ENCODE assay signal across 8 mouse cellular contexts in genomic region chr10:80147719-80148601, GRCm38 (mm10). TPM values are rescaled to one million over a fixed set of nuclear protein-coding genes. Genes with fewer than 3 reads are reported as not detected.
DNase-seq lines count a peak whose midpoint lies in the region; ATAC-seq and TF ChIP-seq lines count a peak whose summit lies in the region.

Midn (plus strand) TSS chr10:80148272.

- ATAC-seq in frontal cortex, adult (ENCODE audit: low TSS enrichment) = peak; percentile 4; the same call in 1 of the 2 replicates
- ATAC-seq in intestine, embryonic 15.5 days = peak; percentile 45

- peak within 1 kb of the TSS; percentile 90 for H3K4me3 ChIP-seq in intestine, embryonic 15.5 days (replicated peaks)
- H3K4me3 ChIP-seq in spleen, adult 2 months (ENCODE audit: extremely low read depth, insufficient read depth, insufficient read length) = peak within 1 kb of the TSS; percentile 82

- peak within 1 kb of the TSS; percentile 96 for H3K27ac ChIP-seq in intestine, embryonic 15.5 days
- H3K27ac ChIP-seq in spleen, adult 2 months (ENCODE audit: insufficient read depth, low read length) = peak within 1 kb of the TSS; percentile 94

- peak within 1 kb of the TSS; percentile 80 for H3K4me2 ChIP-seq in intestine, embryonic 15.5 days (replicated peaks)

- peak within 1 kb of the TSS; percentile 77 for H3K9ac ChIP-seq in intestine, embryonic 15.5 days

- H3K4me1 ChIP-seq in intestine, embryonic 15.5 days (replicated peaks) = peaks cover 56% of the 10 kb centered on the region
- H3K4me1 ChIP-seq in spleen, adult 2 months (ENCODE audit: control insufficient read depth, insufficient read depth, insufficient read length) = peaks cover 17% of the 10 kb centered on the region

- peaks cover 25% of the 10 kb centered on the region for H3K36me3 ChIP-seq in intestine, embryonic 15.5 days
- H3K36me3 ChIP-seq in spleen, adult 2 months (ENCODE audit: control insufficient read depth, insufficient read depth, low read length) = peaks cover 24% of the 10 kb centered on the region

- TF ChIP-seq POLR2A in spleen, adult 2 months (IDR thresholded peaks at IDR 0.05; ENCODE audit: low read depth, low read length) = peak; percentile 56; the same call in 1 of the 2 replicates

- intact Hi-C loops in left cerebral cortex, postnatal 4 days (cut with DNase I) = loop anchor here (2.0 kb wide), 1 partner anchor 17 kb away; the partner anchor contains the start of gene Cirbp

- H3K27me3 ChIP-seq in intestine, embryonic 15.5 days (replicated peaks) = no peaks in the 10 kb centered on the region
- no peaks in the 10 kb centered on the region for H3K27me3 ChIP-seq in spleen, adult 2 months (ENCODE audit: control insufficient read depth, insufficient read depth, low read length)

- no peaks in the 10 kb centered on the region for H3K9me3 ChIP-seq in intestine, embryonic 15.5 days

- no peak for DNase-seq in frontal cortex, postnatal 25 days (ENCODE audit: low spot score in 2 of 2)
- peak; percentile 79 for DNase-seq in embryo, embryonic 10 days (ENCODE audit: low spot score)
- no peak for DNase-seq in gonadal fat pad, adult 2 months (ENCODE audit: low read depth)
- peak; percentile 79 for DNase-seq in left cerebral cortex, postnatal 4 days
- peak; percentile 79 for DNase-seq in mesoderm, embryonic 11.5 days (ENCODE audit: low read depth, low spot score)
- DNase-seq in spleen, adult 2 months (ENCODE audit: low read depth in 1 of 2, low spot score in 2 of 2) = no peak

- WGBS in intestine, embryonic 15.5 days = under 1% methylated on average over 41 of the region's 42 CpGs
- WGBS in spleen, adult 2 months = 1% methylated on average over 38 of the region's 42 CpGs

- TF ChIP-seq CTCF in spleen, adult 2 months (IDR thresholded peaks at IDR 0.05; ENCODE audit: extremely low read depth, insufficient read depth, insufficient read length, insufficient replicate concordance) = no peak

RNA-seq across cellular contexts. Expression of gene Midn, which starts in this region (rescaled TPM):
- polyA plus RNA-seq in gonadal fat pad, adult 2 months (2012; rRNA removed) = 35.1 and 46.4 TPM in 2 replicates
- 14.1 and 16.1 TPM in 2 replicates for polyA plus RNA-seq in intestine, embryonic 15.5 days (2015; fragmentation: Nextera tagmentation; extraction: Ambion mirVana)
- total RNA-seq in left cerebral cortex, postnatal 4 days (2021) = 100 to 1,000 TPM; 158 to 163 TPM
- polyA plus RNA-seq in spleen, adult 2 months (2012; rRNA removed) = 128 and 157 TPM in 2 replicates

Comparison
In these comparisons a context has a peak if more than half of its experiments do, and no peak if none do; other contexts are left out.
1. DNase-seq: peak in embryo, embryonic 10 days (single experiment), left cerebral cortex, postnatal 4 days (single experiment) and mesoderm, embryonic 11.5 days (single experiment); none in frontal cortex, postnatal 25 days (0 of 2), gonadal fat pad, adult 2 months (single experiment) and spleen, adult 2 months (0 of 2).